Mouse (Mus musculus) bone marrow macrophage, adult 2 months (primary cell): ENCODE results near the gene Slc44a3. TPM values are rescaled to one million over a fixed set of nuclear protein-coding genes. Genes with fewer than 3 reads are reported as not detected.

Source experiments
- H3K27ac ChIP-seq: 2 replicates; pipeline ENCODE4 v1.5.1; 2012; ENCODE audit warnings: low read depth, low read length; ENCODE audit not compliant: insufficient read depth
- H3K4me1 ChIP-seq: 2 replicates; pipeline ENCODE4 v1.6.1; 2012; ENCODE audit warnings: low read length; ENCODE audit not compliant: control insufficient read depth, insufficient read depth
- H3K4me3 ChIP-seq: 2 replicates; pipeline ENCODE4 v1.5.1; 2012; ENCODE audit warnings: mild to moderate bottlenecking, low read length, moderate library complexity; ENCODE audit not compliant: insufficient read depth
- CTCF ChIP-seq: IDR thresholded peaks from 2 replicates; pipeline ENCODE4 v1.5.1; 2012; ENCODE audit warnings: low read depth, mild to moderate bottlenecking, low read length, moderate library complexity
- POLR2A ChIP-seq: IDR thresholded peaks from 2 replicates; pipeline ENCODE4 v1.6.1; 2012; ENCODE audit warnings: mild to moderate bottlenecking, low read depth, low read length, borderline replicate concordance
- polyA plus RNA-seq: library from polyadenylated mRNA; stranded (reverse); fragments of >200 nt; gene quantifications from 2 replicates; pipeline ENCODE4 v1.2.4, GENCODE M21; 2012; ENCODE audit not compliant: missing spikeins, insufficient read depth, insufficient read length

The Slc44a3 gene
- polyA plus RNA-seq, 1 experiment: not detected

- Histone ChIP-seq H3K4me1 (peaks cover 3% of the 10 kb centered on the region; the same call in 1 of the 2 replicates), H3K4me3 (no peak overlapping the region), H3K27ac (no peak overlapping the region)
- TF ChIP-seq CTCF: no peak
- no peak for TF ChIP-seq POLR2A
These were observed 84.2 kb downstream of the Slc44a3 start for GRCm38 (mm10) chr3:121448029-121448468.

- Histone ChIP-seq H3K27ac (no peak overlapping the region), H3K4me1 (peaks cover 3% of the 10 kb centered on the region; the same call in 1 of the 2 replicates), H3K4me3 (no peak overlapping the region)
- no peak for TF ChIP-seq CTCF
These were observed 85.8 kb downstream of the Slc44a3 start for GRCm38 (mm10) chr3:121446454-121446853.

- H3K27ac ChIP-seq: no peak overlapping the region
- H3K4me3 ChIP-seq: no peak overlapping the region
- peaks cover under 1% of the 10 kb centered on the region; the same call in 1 of the 2 replicates for H3K4me1 ChIP-seq
- TF ChIP-seq CTCF: no peak
- no peak for TF ChIP-seq POLR2A
These were observed 87.8 kb downstream of the Slc44a3 start for GRCm38 (mm10) chr3:121444414-121444813.

GRCm38 (mm10) chr3:121443861-121444271 is 88.3 kb downstream of the Slc44a3 start:
- H3K4me3 ChIP-seq: no peak overlapping the region
- no peaks in the 10 kb centered on the region for H3K4me1 ChIP-seq
- no peak overlapping the region for H3K27ac ChIP-seq
- no peak for TF ChIP-seq CTCF
- no peak for TF ChIP-seq POLR2A

GRCm38 (mm10) chr3:121442288-121442687 is 89.9 kb downstream of the Slc44a3 start:
- no peaks in the 10 kb centered on the region for H3K4me1 ChIP-seq
- no peak overlapping the region for H3K4me3 ChIP-seq
- no peak overlapping the region for H3K27ac ChIP-seq
- TF ChIP-seq CTCF: no peak

GRCm38 (mm10) chr3:121441504-121441903 is 90.7 kb downstream of the Slc44a3 start:
- no peaks in the 10 kb centered on the region for H3K4me1 ChIP-seq
- no peak overlapping the region for H3K27ac ChIP-seq
- no peak for TF ChIP-seq CTCF
- TF ChIP-seq POLR2A: no peak
- no peak overlapping the region for H3K4me3 ChIP-seq

GRCm38 (mm10) chr3:121439623-121440161 is 92.5 kb downstream of the Slc44a3 start:
- TF ChIP-seq CTCF (no peak), POLR2A (no peak)
- H3K4me3 ChIP-seq: no peak overlapping the region
- H3K4me1 ChIP-seq: no peaks in the 10 kb centered on the region
- no peak overlapping the region for H3K27ac ChIP-seq

- no peak overlapping the region for H3K27ac ChIP-seq
- no peak overlapping the region for H3K4me3 ChIP-seq
- no peaks in the 10 kb centered on the region for H3K4me1 ChIP-seq
- TF ChIP-seq POLR2A (no peak), CTCF (no peak)
These were observed 94.2 kb downstream of the Slc44a3 start for GRCm38 (mm10) chr3:121437996-121438395.

- H3K27ac ChIP-seq: no peak overlapping the region
- no peak overlapping the region for H3K4me3 ChIP-seq
- no peaks in the 10 kb centered on the region for H3K4me1 ChIP-seq
- TF ChIP-seq POLR2A (no peak), CTCF (no peak)
These were observed 95.1 kb downstream of the Slc44a3 start for GRCm38 (mm10) chr3:121437070-121437469.

GRCm38 (mm10) chr3:121435296-121435695 is 96.9 kb downstream of the Slc44a3 start:
- Histone ChIP-seq H3K27ac (no peak overlapping the region), H3K4me1 (no peaks in the 10 kb centered on the region), H3K4me3 (no peak overlapping the region)
- no peak for TF ChIP-seq CTCF
- no peak for TF ChIP-seq POLR2A
